Mouse (Mus musculus) CH12.LX (cell line): ENCODE measurements around the gene Trim46. TPM values are rescaled to one million over a fixed set of nuclear protein-coding genes. Genes with fewer than 3 reads are reported as not detected.
A peak's percentile ranks its signal among the peaks of the same experiment; 100 is the strongest.

Experiments used
- DNase-seq: peaks from one replicate; pipeline ENCODE4 v3.0.0-alpha.2; 2013; ENCODE audit errors: extremely low read depth
- H3K27ac ChIP-seq: 2 replicates; pipeline ENCODE4 v1.5.1; 2012; ENCODE audit warnings: low read depth, mild to moderate bottlenecking, control low read depth, moderate library complexity; ENCODE audit not compliant: insufficient read depth
- H3K27me3 ChIP-seq: replicated peaks from 2 replicates; pipeline ENCODE3; 2012; ENCODE audit warnings: inconsistent platforms
- H3K36me3 ChIP-seq, 2 experiments: replicated peaks in 1 of 2; 2 replicates each; pipeline versions ENCODE3 to v1.6.1; 2012; ENCODE audit warnings: inconsistent platforms in 1 of 2, low read length in 1 of 2, mild to moderate bottlenecking in 1 of 2, mixed read lengths in 1 of 2, moderate library complexity in 1 of 2; ENCODE audit not compliant: control insufficient read depth in 1 of 2, insufficient read depth in 1 of 2
- H3K4me1 ChIP-seq, 2 experiments: 2 replicates each; pipeline ENCODE4 v1.6.1; 2012; ENCODE audit warnings: inconsistent platforms in 1 of 2, moderate library complexity in 1 of 2; ENCODE audit not compliant: insufficient read depth in 2 of 2, control insufficient read depth in 1 of 2
- H3K4me2 ChIP-seq: 2 replicates; pipeline ENCODE4 v1.6.1; 2012; ENCODE audit warnings: low read depth, mild to moderate bottlenecking, control low read depth; ENCODE audit not compliant: poor library complexity, insufficient read depth, severe bottlenecking
- H3K4me3 ChIP-seq, 3 experiments: fragments of 150-350 bp in 1 of 3; sonication (generic) in 1 of 3; replicated peaks in 1 of 3; 2 replicates each; pipeline versions ENCODE3 to v1.5.1; 2011 to 2012; ENCODE audit warnings: low read depth in 2 of 3, low read length in 2 of 3, mild to moderate bottlenecking in 2 of 3, moderate library complexity in 2 of 3, control low read depth in 1 of 3, improper control_type of control experiment in 1 of 3, inconsistent platforms in 1 of 3, mixed read lengths in 1 of 3; ENCODE audit not compliant: poor library complexity in 1 of 3
- H3K79me2 ChIP-seq: replicated peaks from 2 replicates; pipeline ENCODE4 v1.6.1; 2012; ENCODE audit warnings: mild to moderate bottlenecking, moderate library complexity; ENCODE audit not compliant: control insufficient read depth, poor library complexity, insufficient read depth, severe bottlenecking; ENCODE audit errors: extremely low read depth
- H3K9ac ChIP-seq: 2 replicates; pipeline ENCODE4 v1.6.1; 2012; ENCODE audit warnings: low read depth, mild to moderate bottlenecking, control low read depth, moderate library complexity; ENCODE audit not compliant: insufficient read depth
- H3K9me3 ChIP-seq: replicated peaks from 2 replicates; pipeline ENCODE3; 2012; ENCODE audit warnings: low read length, inconsistent platforms, mixed read lengths
- BHLHE40 ChIP-seq: IDR thresholded peaks from 2 replicates; pipeline ENCODE4 v1.6.1; 2011; ENCODE audit warnings: mild to moderate bottlenecking, low read depth, low read length, improper control_type of control experiment
- CHD1 ChIP-seq: IDR thresholded peaks from 2 replicates; pipeline ENCODE4 v1.6.1; 2012; ENCODE audit warnings: low read depth, low read length, improper control_type of control experiment, inconsistent platforms
- CTCF ChIP-seq, 2 experiments: IDR thresholded peaks in 1 of 2; conservative IDR thresholded peaks in 1 of 2; 2 replicates each; pipeline ENCODE4 v1.5.1; 2011 to 2012; ENCODE audit warnings: low read depth in 2 of 2, low read length in 2 of 2, improper control_type of control experiment in 1 of 2, inconsistent platforms in 1 of 2, mild to moderate bottlenecking in 1 of 2, moderate library complexity in 1 of 2
- ELF1 ChIP-seq: IDR thresholded peaks from 2 replicates; pipeline ENCODE4 v1.6.1; 2014; ENCODE audit warnings: low read depth, mild to moderate bottlenecking, inconsistent platforms, low read length, improper control_type of control experiment
- EP300 ChIP-seq: IDR thresholded peaks from 2 replicates; pipeline ENCODE4 v1.6.1; 2011; ENCODE audit warnings: low read length, improper control_type of control experiment
- ETS1 ChIP-seq: conservative IDR thresholded peaks from 2 replicates; pipeline ENCODE4 v1.6.1; 2012; ENCODE audit warnings: low read depth, mild to moderate bottlenecking, inconsistent platforms, low read length, improper control_type of control experiment, moderate library complexity
- IRF4 ChIP-seq: IDR thresholded peaks from 2 replicates; pipeline ENCODE4 v1.6.1; 2014; ENCODE audit warnings: low read depth, mild to moderate bottlenecking, inconsistent platforms, low read length, improper control_type of control experiment
- JUN ChIP-seq: IDR thresholded peaks from 2 replicates; pipeline ENCODE4 v1.6.1; 2011; ENCODE audit warnings: low read depth, mild to moderate bottlenecking, low read length, improper control_type of control experiment, moderate library complexity; ENCODE audit not compliant: insufficient read depth
- MAFK ChIP-seq: IDR thresholded peaks from 2 replicates; pipeline ENCODE4 v1.6.1; 2011; ENCODE audit warnings: low read length, improper control_type of control experiment; ENCODE audit not compliant: insufficient replicate concordance
- MAX ChIP-seq: IDR thresholded peaks from 2 replicates; pipeline ENCODE4 v1.6.1; 2011; ENCODE audit warnings: low read length, improper control_type of control experiment
- MAZ ChIP-seq: IDR thresholded peaks from 2 replicates; pipeline ENCODE4 v1.6.1; 2012; ENCODE audit warnings: low read depth, mild to moderate bottlenecking, inconsistent platforms, low read length, improper control_type of control experiment, moderate library complexity
- RAD21 ChIP-seq: IDR thresholded peaks from 2 replicates; pipeline ENCODE4 v1.6.1; 2011; ENCODE audit warnings: low read depth, mild to moderate bottlenecking, low read length, improper control_type of control experiment, moderate library complexity
- USF1 ChIP-seq: IDR thresholded peaks from 2 replicates; pipeline ENCODE4 v1.6.1; 2014; ENCODE audit warnings: low read depth, mild to moderate bottlenecking, inconsistent platforms, low read length, improper control_type of control experiment
- ZMIZ1 ChIP-seq: IDR thresholded peaks from 2 replicates; pipeline ENCODE4 v1.6.1; 2012; ENCODE audit warnings: low read depth, mild to moderate bottlenecking, inconsistent platforms, low read length, improper control_type of control experiment
- ZNF384 ChIP-seq: IDR thresholded peaks from 2 replicates; pipeline ENCODE4 v1.6.1; 2012; ENCODE audit warnings: low read depth, low read length, improper control_type of control experiment, inconsistent platforms
- dilution Hi-C: fragments of 300-500 bp; cut with MboI; formaldehyde crosslinking; loops from 2 replicates; pipeline ENCODE4 v1.14.3; 2020; ENCODE audit warnings: low sequenced_read_pairs; ENCODE audit not compliant: extremely low pct_unique_long_range_greater_than_20kb, extremely low pct_ligation_motif_present
- in situ Hi-C: fragments of 300-500 bp; cut with MboI; formaldehyde crosslinking; loops from 3 replicates; pipeline ENCODE4 v1.14.3; 2019; ENCODE audit warnings: low sequenced_read_pairs, low pct_ligation_motif_present, low pct_unique_long_range_greater_than_20kb, mixed read lengths
- polyA plus RNA-seq: library from polyadenylated mRNA; unstranded; fragments of >175 nt; gene quantifications from 2 replicates; pipeline ENCODE4 v1.2.1, GENCODE M21; 2012; ENCODE audit warnings: low read depth; ENCODE audit not compliant: insufficient read length
- total RNA-seq, 2 experiments: library from RNA; depleted of rRNA; stranded (reverse); fragments of 300-350 nt in 1 of 2; fragments of >200 nt in 1 of 2; gene quantifications; 2 replicates each; pipeline ENCODE4 v1.2.3; 2012 to 2014

The Trim46 gene
- total and polyA plus RNA-seq, 3 experiments = 0.36 to 1.9 (median 1.4) TPM

- H3K4me2 ChIP-seq = peak overlapping the region; percentile 81
- in situ Hi-C loops (no loop called here), dilution Hi-C loops (no loop called here)
- no peak overlapping the region for H3K27ac ChIP-seq
- no peak for DNase-seq
- TF ChIP-seq CHD1 = no peak
- TF ChIP-seq EP300 = peak; percentile 49; the same call in 1 of the 2 replicates
- TF ChIP-seq BHLHE40 = no peak
- no peak for TF ChIP-seq RAD21
- TF ChIP-seq ETS1 = 0 out of 2 replicates have a peak, but pooled peaks have one; percentile 10
- TF ChIP-seq IRF4 = 0 out of 2 replicates have a peak, but pooled peaks have one; percentile 28
- no peak for TF ChIP-seq ELF1
- TF ChIP-seq JUN = no peak
- TF ChIP-seq MAFK = no peak
- 0 out of 2 replicates have a peak, but pooled peaks have one; percentile 51 for TF ChIP-seq MAZ
- no peak for TF ChIP-seq ZMIZ1
- peak; percentile 55; the same call in 1 of the 2 replicates for TF ChIP-seq ZNF384
- TF ChIP-seq CTCF (conservative IDR thresholded peaks at IDR 0.05 in 1 of 2, IDR thresholded peaks at IDR 0.05 in 1 of 2; ENCODE audit: low read depth in 2 of 2, low read length in 2 of 2) = no peak
- TF ChIP-seq USF1 = no peak
- peaks cover 3% of the 10 kb centered on the region for H3K27me3 ChIP-seq
- no peaks in the 10 kb centered on the region for H3K79me2 ChIP-seq
- H3K36me3 ChIP-seq = no peaks in the 10 kb centered on the region
- H3K9me3 ChIP-seq = no peaks in the 10 kb centered on the region
- no peak overlapping the region for H3K9ac ChIP-seq
- H3K4me1 ChIP-seq = peaks cover 6 to 19% of the 10 kb centered on the region in 2 experiments
- H3K4me3 ChIP-seq = no peak overlapping the region
These were observed 14.1 kb upstream of the Trim46 start for GRCm38 (mm10) chr3:89260211-89260610.

GRCm38 (mm10) chr3:89259076-89259475, 13.0 kb upstream of the Trim46 start, which contains the start of gene Dpm3:
TSS of gene Dpm3 (plus strand) at chr3:89259358.
- Histone ChIP-seq H3K27ac (no peak within 1 kb of the TSS), H3K4me1 (peaks cover 6 to 19% of the 10 kb centered on the region in 2 experiments), H3K9ac (no peak within 1 kb of the TSS), H3K9me3 (peaks cover 2% of the 10 kb centered on the region), H3K79me2 (no peaks in the 10 kb centered on the region), H3K4me3 (no peak within 1 kb of the TSS), H3K4me2 (peak within 1 kb of the TSS; percentile 81; the same call in 1 of the 2 replicates), H3K36me3 (no peaks in the 10 kb centered on the region), H3K27me3 (peaks cover 2% of the 10 kb centered on the region)
- dilution Hi-C loops (no loop called here), in situ Hi-C loops (no loop called here)
- DNase-seq = no peak
- TF ChIP-seq MAX (no peak), RAD21 (no peak)
